Mouse (Mus musculus): Measurements from ENCODE around the gene Slc6a20b.

Slc6a20b gene

DNA sequence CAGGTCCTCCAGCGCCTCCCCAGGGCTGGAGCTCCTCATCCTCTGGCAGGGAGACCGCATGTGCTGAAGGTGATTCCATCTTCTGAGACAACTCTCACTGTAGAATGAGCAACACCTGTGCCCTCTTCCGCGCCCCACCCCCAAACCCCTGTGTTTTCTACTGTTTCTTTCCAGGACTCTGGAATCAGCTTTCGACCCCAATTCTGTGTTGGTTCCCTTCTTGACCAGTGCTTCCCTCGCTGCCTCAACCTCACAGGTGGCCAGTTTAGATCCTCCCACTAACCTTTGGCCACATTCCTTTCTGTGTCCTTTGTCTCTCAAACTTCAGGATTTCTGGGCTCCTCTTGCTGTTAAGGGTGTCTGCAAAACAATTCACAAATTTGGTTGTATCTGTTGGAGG lies at the start of gene Slc6a20b:
TSS of gene Slc6a20b (minus strand) at position 285 of the 400 bp plus-strand sequence.
- no peak for TF ChIP-seq GATA4 (IDR thresholded peaks at IDR 0.05; ENCODE audit: insufficient replicate concordance, low read length)

DNA sequence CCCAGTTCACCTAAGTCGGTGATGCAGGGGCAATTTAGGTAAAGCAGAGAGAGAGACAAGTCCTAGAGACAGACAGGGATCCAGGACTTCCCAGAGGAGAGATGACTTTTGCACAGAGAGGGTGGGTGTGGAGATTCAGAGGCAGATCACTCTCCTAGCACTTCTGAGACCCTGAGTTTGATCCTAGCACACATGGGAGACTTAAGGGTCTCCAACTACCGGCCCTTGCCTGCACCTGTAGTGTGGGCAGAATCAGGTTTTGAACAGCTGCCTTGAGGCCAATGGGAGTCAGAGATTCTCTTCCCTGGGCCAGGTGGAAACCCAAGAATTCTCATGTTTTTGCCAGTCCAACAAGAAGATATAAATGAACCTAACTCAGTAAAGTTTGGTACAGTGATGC lies 46.8 kb upstream of the Slc6a20b start:
- TF ChIP-seq GATA4 (IDR thresholded peaks at IDR 0.05; ENCODE audit: insufficient replicate concordance, low read length), result no peak

DNA sequence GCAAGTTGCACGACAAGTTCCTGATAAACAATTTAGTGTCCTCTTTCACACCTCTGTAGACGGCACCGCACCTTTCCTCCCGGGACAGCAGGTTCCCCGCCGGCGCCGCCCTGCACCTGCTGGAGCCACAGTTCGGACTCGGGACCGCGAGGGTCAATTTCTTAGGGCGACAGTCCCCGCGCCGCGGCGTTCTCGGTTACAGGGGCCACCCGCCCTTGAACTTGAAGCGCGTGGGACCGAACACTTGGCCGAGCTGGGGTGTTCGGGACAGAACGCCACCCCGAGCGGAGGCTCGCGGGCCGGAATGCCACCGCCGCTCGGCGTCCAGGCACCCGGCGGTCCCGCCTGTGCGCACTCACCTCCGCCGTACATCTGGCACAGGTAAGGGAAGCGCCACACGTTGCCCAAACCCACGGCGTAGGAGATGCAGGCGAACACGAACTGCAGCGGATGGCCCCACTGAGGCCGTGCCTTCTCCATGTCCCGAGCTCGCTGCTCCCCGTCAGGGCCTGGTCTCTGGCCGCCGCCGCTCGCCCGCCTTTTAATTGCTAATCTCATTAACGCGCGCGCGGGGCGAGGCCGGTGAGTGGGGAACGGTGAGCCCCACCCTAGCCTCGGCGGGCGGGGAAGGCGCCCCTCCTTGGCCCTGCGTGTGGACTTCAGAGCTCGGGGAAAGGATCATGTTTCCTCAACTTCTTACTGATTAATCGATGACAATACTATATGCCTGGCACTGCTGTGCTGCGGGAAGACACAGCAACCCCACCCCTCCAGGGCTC lies 46.2 kb upstream of the Slc6a20b start, which contains the start of the genes Ccr9 and Slc6a20a:
TSS of gene Ccr9 (plus strand) at position 113 of the 779 bp plus-strand sequence.
TSS of gene Slc6a20a (minus strand) at position 559 of the 779 bp plus-strand sequence.
- no peak for TF ChIP-seq GATA4 (IDR thresholded peaks at IDR 0.05; ENCODE audit: insufficient replicate concordance, low read length)

DNA sequence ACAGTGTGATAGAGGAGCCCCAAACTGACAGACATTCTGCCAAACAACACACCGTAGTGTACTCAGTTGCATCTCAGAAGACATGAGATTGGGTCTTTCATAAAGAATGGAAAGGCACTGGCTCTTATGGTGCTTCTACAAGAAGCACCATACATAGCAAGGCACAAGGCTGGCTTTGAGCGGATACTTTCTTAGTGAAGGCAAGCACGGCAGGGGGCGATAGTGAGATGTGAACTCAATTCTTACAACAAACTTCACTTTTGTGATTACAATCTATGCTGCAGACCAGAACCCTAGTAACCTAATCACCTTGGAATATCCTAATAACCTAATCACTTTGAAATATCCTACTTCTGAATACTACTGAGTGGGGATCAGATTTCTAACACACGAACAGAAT lies 33.3 kb upstream of the Slc6a20b start:
- TF ChIP-seq GATA4 (IDR thresholded peaks at IDR 0.05; ENCODE audit: insufficient replicate concordance, low read length), result no peak

DNA sequence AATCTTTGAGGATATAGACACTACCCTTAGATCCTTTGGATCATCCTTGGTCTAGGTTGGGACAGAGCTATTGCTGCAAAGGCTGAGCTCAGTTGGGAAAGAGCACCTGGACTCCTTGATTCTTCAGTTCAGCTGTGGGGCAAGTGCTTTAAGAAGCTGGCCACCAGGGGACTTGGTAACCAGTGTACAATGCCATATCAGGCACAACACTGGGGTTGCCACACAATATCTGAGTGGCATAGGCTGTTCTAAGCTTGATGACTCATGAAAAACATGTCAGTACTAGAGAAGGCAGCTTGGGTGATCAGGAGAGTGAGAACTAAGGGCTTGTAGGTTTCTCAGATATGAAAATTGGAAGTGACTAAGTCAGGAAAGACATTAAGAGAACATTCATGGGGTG lies 26.6 kb upstream of the Slc6a20b start:
- TF ChIP-seq GATA4 (IDR thresholded peaks at IDR 0.05; ENCODE audit: insufficient replicate concordance, low read length), result no peak

DNA sequence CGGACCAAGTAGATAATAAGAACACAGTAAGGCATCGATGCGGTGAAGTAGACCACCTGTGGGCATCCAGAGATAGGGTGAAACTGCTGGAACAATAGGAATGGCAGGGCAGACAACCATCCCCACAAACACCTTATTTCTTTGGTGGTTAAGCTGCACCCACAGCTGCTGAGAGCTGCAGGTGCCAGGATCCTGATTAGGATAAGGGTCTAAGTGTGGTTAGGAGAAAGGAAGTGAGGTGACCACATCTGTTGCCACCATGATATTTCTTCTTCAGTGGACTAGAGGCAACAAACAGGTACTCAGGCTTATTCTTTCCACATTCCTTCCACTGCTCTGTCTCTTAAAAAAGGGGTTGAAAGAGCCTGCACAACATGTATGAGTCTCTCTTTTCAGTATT lies 25.1 kb upstream of the Slc6a20b start:
- TF ChIP-seq GATA4 (IDR thresholded peaks at IDR 0.05; ENCODE audit: insufficient replicate concordance, low read length), result no peak

DNA sequence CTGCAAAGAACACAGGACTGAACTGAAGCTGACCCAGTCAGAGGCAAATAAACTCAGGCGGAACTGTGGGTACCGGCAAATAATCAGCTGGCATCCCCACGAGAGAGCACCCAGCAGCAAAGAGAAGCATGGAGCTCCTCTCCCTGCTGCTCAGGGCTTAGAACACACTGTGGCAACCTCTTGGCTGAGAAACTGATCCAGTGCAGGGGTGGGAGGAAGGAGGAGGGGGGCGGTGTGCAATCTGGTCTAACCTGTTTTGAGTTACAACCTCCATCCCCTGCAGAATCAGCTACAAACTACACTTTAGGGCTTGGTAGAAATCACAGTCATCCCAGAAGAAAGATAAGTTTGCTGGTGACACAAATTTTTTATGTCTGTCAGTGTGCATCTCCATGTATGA lies 19.0 kb upstream of the Slc6a20b start:
- no peak for TF ChIP-seq GATA4 (IDR thresholded peaks at IDR 0.05; ENCODE audit: insufficient replicate concordance, low read length)

DNA sequence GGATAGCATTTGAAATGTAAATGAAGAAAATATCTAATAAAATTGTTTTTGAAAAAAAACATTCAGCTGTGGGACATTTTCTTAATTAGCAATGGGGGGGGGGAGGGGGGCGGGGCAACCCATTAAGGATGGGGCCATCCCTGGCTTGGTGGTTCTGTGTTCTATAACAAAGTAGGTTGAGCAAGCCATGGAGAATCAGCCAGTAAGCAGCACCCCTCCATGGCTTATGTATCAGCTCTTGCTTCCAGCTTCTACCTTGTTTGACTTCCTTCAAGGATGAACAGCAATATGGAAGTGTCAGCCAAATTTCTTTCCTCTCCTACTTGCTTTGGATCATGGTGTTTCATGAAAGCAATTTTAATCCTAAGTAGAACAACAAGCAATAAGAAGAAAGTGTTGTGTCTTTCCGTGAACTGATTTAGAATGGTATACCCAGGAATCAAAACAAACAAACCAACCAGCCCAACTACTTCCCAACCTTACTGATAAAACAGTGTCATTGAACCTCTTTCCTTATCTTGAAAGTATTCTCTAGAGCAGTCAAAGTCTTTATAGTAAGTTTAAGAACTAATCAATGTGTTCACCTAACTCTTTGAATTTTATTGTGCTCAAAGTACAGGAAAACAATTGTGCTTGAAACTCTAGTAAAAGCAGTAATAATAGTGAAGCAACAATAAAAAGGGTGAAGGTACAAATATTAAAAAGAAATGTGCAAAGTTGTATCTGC lies 17.6 kb upstream of the Slc6a20b start:
- no peak for TF ChIP-seq GATA4 (IDR thresholded peaks at IDR 0.05; ENCODE audit: insufficient replicate concordance, low read length)

DNA sequence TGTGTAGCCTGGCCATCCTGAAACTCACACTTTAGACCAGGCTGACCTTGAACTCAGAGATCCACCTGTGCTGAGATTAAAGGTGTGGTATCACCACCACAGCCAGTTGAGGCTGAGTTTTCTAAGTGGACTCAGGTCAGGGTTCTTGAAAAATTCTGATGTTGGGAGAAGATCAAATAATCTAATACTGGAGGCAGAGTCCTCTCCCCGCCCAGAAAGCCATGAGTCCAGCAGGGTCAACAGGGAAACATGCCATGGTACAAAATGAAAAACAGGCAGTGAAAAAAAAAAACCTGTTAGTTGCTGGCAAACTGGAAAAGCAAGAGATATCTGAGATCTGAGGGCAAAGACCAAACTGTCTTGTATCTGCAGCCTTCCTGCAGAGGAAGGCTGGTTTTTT lies 7.7 kb upstream of the Slc6a20b start:
- TF ChIP-seq GATA4 (IDR thresholded peaks at IDR 0.05; ENCODE audit: insufficient replicate concordance, low read length), result no peak

DNA sequence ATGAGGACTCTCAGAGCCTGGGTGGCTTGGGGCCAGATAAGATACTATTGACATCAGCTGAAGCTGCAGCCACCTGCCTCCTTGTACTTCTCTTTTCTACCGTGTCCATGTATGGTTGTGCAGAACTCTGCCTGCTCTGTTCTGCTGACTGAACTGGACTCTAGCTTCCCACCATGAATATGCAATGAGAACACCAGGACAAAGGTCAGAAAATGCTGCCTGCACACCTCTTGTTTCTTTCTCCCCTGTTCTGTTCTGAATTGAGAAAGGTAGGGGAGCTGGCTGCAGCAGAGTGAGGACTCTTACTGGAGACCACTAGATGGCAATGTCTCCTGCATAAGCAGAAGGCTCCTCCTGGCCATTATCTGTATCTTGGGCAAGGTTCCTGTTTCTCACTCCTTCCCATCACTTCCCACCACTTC lies 6.3 kb upstream of the Slc6a20b start:
- no peak for TF ChIP-seq GATA4 (IDR thresholded peaks at IDR 0.05; ENCODE audit: insufficient replicate concordance, low read length)

DNA sequence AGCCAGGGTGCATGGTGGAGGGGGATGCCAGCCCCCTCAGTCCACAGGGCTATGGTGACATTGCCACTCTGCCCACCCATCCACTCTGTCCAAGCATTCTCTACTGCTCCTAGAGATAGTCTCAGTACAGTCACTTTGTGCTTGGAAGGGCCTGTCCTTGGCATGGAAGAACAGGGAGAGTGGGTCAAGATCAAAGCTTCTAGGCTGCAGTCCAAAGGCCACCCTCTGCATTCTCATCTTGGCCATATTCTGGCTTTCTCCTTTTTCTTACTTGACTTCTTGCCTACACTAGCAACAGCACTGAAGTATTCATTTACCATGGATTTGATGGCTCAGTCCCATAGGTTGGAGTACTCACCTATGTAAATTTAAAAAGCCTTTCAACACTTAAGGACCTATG lies 5.9 kb upstream of the Slc6a20b start:
- no peak for TF ChIP-seq GATA4 (IDR thresholded peaks at IDR 0.05; ENCODE audit: insufficient replicate concordance, low read length)

DNA sequence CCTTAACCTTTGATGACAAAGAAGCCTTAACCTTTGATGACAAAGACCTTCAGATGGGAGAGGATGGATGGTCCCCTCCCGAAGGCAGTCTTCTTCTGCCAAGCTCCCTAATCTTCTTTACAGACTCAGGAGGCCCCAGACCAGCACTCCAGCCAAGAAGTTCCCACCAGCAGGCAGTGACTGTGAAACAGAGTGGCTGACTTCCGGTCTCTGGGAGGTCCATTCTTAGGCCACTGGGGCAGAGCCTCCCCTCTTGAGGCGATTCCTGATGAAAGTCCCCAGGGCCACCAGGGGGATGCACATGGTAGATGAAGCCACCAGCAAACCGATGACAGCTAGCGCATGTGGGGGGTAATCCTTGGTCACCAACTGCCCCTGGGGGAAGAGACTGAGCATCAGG lies 4.4 kb upstream of the Slc6a20b start:
- no peak for TF ChIP-seq GATA4 (IDR thresholded peaks at IDR 0.05; ENCODE audit: insufficient replicate concordance, low read length)

DNA sequence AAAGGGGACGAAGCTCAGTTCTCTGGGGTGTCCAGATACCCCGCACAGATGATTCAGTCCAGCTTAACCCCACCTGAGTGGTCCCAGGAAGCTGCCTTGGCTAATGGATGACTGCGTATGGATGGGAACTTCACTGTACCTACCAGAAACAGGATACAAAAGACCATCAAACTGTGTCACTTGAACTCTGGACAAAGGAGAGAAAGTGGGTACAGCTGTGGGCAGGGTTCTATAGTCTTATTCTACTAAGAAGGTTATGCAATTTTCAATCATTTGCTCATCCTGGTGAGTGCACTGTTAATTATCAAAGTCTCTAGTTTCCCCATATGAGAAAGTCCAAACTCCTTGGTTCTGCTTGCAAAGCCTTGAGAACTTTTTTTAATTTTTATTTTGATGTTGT lies 628 bp upstream of the Slc6a20b start:
- no peak for TF ChIP-seq GATA4 (IDR thresholded peaks at IDR 0.05; ENCODE audit: insufficient replicate concordance, low read length)

DNA sequence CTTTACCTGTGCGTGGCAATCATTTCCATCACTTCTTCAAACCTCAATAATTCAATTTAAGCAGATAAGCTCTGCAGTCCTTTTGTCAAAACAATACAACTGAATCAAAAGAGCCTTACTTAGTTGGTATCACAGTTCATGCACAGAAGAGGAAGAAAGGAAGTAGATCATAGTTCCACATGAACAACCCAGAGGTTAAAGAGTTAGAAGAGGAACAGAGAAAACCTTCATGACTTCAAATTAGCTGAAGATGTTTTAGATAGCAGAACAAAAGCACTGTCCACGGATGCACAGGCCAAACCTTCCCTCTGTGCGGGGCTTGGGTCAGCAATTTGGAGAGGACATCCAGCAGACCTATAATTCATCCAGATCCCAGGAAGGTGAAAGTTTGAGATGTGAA lies 699 bp downstream of the Slc6a20b start:
- no peak for TF ChIP-seq GATA4 (IDR thresholded peaks at IDR 0.05; ENCODE audit: insufficient replicate concordance, low read length)

DNA sequence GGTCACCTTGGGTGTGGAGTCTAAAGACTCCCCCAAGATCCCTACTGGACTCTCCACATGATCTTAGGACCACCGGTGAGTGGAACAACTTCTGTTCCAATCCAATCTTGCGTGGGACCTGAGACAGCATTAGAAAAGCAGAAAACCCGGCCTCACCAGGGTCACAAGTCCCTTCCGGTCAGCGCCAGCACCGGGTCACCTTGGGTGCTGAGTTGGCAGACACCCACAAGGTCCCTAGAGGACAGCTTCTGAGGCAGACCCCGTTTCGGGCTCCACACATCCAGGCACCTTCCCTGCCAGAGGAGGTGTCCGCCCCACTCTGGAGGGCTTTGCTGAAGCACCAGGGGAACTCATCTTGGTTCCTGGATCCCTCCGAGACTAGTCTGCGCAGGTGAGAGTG lies 6.5 kb downstream of the Slc6a20b start:
- no peak for TF ChIP-seq GATA4 (IDR thresholded peaks at IDR 0.05; ENCODE audit: insufficient replicate concordance, low read length)

DNA sequence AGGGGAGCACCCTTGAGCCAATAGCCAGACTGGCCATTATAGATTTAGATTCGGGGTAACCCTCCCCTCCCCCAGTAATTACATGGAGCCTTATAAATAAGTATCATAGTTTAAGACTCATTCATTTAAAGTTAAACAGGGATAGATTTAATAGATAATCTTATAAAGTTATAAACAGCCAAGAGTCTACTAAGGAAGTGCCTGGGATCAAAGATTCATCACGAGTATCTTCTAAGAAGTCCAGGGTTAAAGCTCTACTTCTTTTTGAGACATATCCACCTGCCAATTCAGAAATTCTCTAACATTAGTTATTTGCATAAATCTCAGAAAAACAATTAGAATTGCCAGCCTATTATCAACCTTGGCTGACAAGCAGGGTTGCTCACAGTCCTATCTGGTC lies 7.6 kb downstream of the Slc6a20b start:
- TF ChIP-seq GATA4 (IDR thresholded peaks at IDR 0.05; ENCODE audit: insufficient replicate concordance, low read length), result no peak
